Mouse (Mus musculus): ENCODE results near the gene 2310034G01Rik. TPM values are rescaled to one million over a fixed set of nuclear protein-coding genes. Genes with fewer than 3 reads are reported as not detected.

The 2310034G01Rik gene
- polyA plus RNA-seq, 1 experiment from 2014 or later = 1.8 TPM

DNA sequence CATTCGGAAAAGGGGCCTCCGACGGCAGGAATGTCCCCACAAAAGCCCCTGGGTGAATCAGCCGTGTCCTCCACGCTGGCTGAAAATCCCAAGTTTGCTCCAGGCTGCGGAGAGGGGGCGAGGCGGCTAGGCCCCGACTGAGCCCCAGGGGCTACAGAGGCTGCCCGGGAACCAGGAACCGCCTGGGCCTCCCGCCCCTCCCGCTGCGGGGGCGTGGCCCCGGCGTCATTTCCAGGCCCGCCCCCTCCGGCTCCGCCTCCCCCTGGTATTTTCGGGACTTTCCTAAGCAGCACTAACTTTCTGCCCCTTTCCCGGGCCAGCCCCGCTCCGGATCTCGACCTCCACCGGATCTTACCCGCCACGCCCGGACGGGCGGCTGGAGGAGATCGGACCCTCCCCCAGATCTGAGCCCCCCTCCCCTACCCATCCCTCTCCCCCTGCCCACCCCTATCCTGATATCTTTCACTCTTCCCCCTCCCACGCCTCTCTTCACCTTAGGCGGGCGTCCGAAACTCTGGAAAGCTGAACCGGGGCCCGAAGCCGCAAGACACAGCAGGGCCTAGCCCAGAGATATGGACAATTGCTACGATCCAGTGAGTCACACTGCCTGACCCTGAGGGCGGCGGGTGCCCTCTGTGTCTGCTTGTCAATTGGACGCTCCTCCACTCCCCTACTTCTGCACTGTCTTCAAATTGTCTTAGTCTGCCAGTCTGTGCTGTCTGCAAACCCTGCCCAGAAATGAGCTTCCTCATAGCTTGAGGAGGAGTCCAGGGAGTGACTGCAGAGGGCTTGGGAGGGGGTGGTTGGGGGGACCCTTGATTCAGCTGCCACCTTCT lies 44.5 kb downstream of the 2310034G01Rik start:
- H3K9me3 ChIP-seq (ENCODE audit: control insufficient read depth, low read length) = no peaks in the 10 kb centered on the region
- peaks cover 13% of the 10 kb centered on the region; the same call in 1 of the 2 replicates for H3K27me3 ChIP-seq (ENCODE audit: control insufficient read depth, insufficient read depth, low read length)
- no peak overlapping the region for H3K27ac ChIP-seq (replicated peaks; ENCODE audit: low read depth, low read length)
- no peaks in the 10 kb centered on the region; the same call in 1 of the 2 replicates for H3K36me3 ChIP-seq (ENCODE audit: control insufficient read depth, insufficient read depth, low read length)
- WGBS = under 1% methylated on average over 43 of the region's 43 CpGs
- H3K4me1 ChIP-seq (ENCODE audit: control insufficient read depth, insufficient read depth, low read length) = peaks cover 9% of the 10 kb centered on the region; the same call in 1 of the 2 replicates
- H3K4me3 ChIP-seq (ENCODE audit: low read depth, low read length) = peak overlapping the region; percentile 54
- DNase-seq (ENCODE audit: low spot score) = peak; percentile 89
- peak; percentile 36; the same call in 1 of the 2 replicates for ATAC-seq (ENCODE audit: insufficient number of reproducible peaks, low FRiP score, low TSS enrichment, low read depth)
- peak overlapping the region; percentile 85 for H3K4me2 ChIP-seq (ENCODE audit: low read depth, severe bottlenecking)
- H3K9ac ChIP-seq (ENCODE audit: low read length) = peak overlapping the region; percentile 56

DNA sequence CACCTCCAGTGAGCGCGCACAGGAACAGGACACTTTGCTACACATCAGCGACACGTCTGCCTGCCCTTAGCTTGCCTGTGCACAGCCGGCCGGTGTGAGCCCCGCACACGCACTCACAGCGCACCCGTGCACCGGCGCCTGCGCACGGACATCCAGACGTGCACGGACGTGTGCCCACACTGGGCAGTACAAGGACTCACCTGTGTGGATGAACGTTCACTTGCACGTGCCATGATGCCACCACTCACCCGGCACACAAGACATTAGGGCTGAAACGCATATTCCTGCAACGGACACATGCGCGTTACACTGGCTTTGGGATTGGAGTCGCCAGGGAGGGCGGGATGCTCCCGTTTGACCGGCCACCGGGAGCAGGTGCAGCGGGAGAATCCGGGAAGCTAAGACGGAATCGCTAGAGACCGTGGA lies 45.2 kb downstream of the 2310034G01Rik start:
- Histone ChIP-seq H3K27me3 (ENCODE audit: control insufficient read depth, insufficient read depth, low read length) (peaks cover 13% of the 10 kb centered on the region; the same call in 1 of the 2 replicates), H3K27ac (replicated peaks; ENCODE audit: low read depth, low read length) (no peak overlapping the region), H3K9me3 (ENCODE audit: control insufficient read depth, low read length) (no peaks in the 10 kb centered on the region), H3K36me3 (ENCODE audit: control insufficient read depth, insufficient read depth, low read length) (no peaks in the 10 kb centered on the region), H3K4me1 (ENCODE audit: control insufficient read depth, insufficient read depth, low read length) (peaks cover 9% of the 10 kb centered on the region; the same call in 1 of the 2 replicates), H3K4me2 (ENCODE audit: low read depth, severe bottlenecking) (peak overlapping the region; percentile 85), H3K9ac (ENCODE audit: low read length) (peak overlapping the region; percentile 56; the same call in 1 of the 2 replicates), H3K4me3 (ENCODE audit: low read depth, low read length) (peak overlapping the region; percentile 54)
- ATAC-seq (ENCODE audit: insufficient number of reproducible peaks, low FRiP score, low TSS enrichment, low read depth) = peak; percentile 48
- under 1% methylated on average over 34 of the region's 34 CpGs for WGBS
- DNase-seq (ENCODE audit: low spot score) = no peak

DNA sequence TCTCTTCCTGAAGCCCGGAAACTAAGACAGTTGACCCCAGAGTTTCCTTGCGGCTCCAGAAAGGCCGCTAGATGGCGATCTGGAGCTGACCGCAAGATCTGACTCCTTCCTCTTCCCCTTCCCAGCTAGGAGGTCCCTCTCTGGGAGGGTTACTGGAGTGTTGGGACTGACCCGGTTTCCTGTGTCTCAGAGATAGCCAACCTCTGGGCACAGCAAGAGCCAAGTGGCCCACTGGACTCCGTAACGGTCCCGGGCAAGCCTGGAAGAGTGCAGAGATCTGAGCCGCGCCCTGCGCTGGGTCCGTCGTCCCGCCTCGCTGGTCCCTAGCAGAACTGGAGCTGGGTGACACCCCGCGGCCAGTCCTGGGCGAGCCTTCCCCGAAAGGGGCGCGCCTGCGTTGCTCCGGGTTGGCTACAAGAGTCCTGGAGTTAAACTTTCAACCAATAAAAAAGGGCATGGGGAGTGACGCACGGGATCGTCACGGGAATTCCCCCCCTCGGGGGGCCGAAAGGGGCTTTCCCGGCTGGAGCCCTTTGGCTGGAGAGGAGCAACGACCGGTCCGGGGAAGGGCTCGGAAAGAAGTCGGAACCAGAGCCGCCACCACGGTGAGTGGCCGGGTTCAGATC lies 45.8 kb downstream of the 2310034G01Rik start, which contains the start of gene Nfkb2:
Gene Nfkb2, plus strand, starts transcription at position 105 of the 626 bp plus-strand sequence.
- peaks cover 9% of the 10 kb centered on the region; the same call in 1 of the 2 replicates for H3K4me1 ChIP-seq (ENCODE audit: control insufficient read depth, insufficient read depth, low read length)
- WGBS = 0% methylated on average over 39 of the region's 39 CpGs
- DNase-seq (ENCODE audit: low spot score) (peak; percentile 88), ATAC-seq (ENCODE audit: insufficient number of reproducible peaks, low FRiP score, low TSS enrichment, low read depth) (peak; percentile 83)
- H3K36me3 ChIP-seq (ENCODE audit: control insufficient read depth, insufficient read depth, low read length) = no peaks in the 10 kb centered on the region
- peak within 1 kb of the TSS; percentile 85 for H3K4me2 ChIP-seq (ENCODE audit: low read depth, severe bottlenecking)
- H3K27ac ChIP-seq (replicated peaks; ENCODE audit: low read depth, low read length) = no peak within 1 kb of the TSS
- H3K9me3 ChIP-seq (ENCODE audit: control insufficient read depth, low read length) = no peaks in the 10 kb centered on the region
- H3K27me3 ChIP-seq (ENCODE audit: control insufficient read depth, insufficient read depth, low read length) = peaks cover 13% of the 10 kb centered on the region; the same call in 1 of the 2 replicates
- H3K4me3 ChIP-seq (ENCODE audit: low read depth, low read length) = peak within 1 kb of the TSS; percentile 54
- H3K9ac ChIP-seq (ENCODE audit: low read length) = peak within 1 kb of the TSS; percentile 56; the same call in 1 of the 2 replicates

- Histone ChIP-seq H3K27me3 (ENCODE audit: control insufficient read depth, insufficient read depth, low read length) (peaks cover 10% of the 10 kb centered on the region; the same call in 1 of the 2 replicates), H3K27ac (replicated peaks; ENCODE audit: low read depth, low read length) (no peak overlapping the region), H3K4me3 (ENCODE audit: low read depth, low read length) (peak overlapping the region; percentile 54), H3K4me2 (ENCODE audit: low read depth, severe bottlenecking) (peak overlapping the region; percentile 85), H3K9ac (ENCODE audit: low read length) (no peak overlapping the region), H3K36me3 (ENCODE audit: control insufficient read depth, insufficient read depth, low read length) (no peaks in the 10 kb centered on the region), H3K9me3 (ENCODE audit: control insufficient read depth, low read length) (no peaks in the 10 kb centered on the region), H3K4me1 (ENCODE audit: control insufficient read depth, insufficient read depth, low read length) (peaks cover 4% of the 10 kb centered on the region; the same call in 1 of the 2 replicates)
- ATAC-seq (ENCODE audit: insufficient number of reproducible peaks, low FRiP score, low TSS enrichment, low read depth) = no peak
- WGBS = 52% methylated on average over 18 of the region's 18 CpGs
- no peak for DNase-seq (ENCODE audit: low spot score)
These were observed 46.6 kb downstream of the 2310034G01Rik start for GRCm38 (mm10) chr19:46303251-46304215.

- no peak overlapping the region for H3K27ac ChIP-seq (replicated peaks; ENCODE audit: low read depth, low read length)
- H3K4me2 ChIP-seq (ENCODE audit: low read depth, severe bottlenecking) = no peak overlapping the region
- DNase-seq (ENCODE audit: low spot score) = no peak
- H3K36me3 ChIP-seq (ENCODE audit: control insufficient read depth, insufficient read depth, low read length) = no peaks in the 10 kb centered on the region
- peaks cover 3% of the 10 kb centered on the region; the same call in 1 of the 2 replicates for H3K4me1 ChIP-seq (ENCODE audit: control insufficient read depth, insufficient read depth, low read length)
- H3K9ac ChIP-seq (ENCODE audit: low read length) = no peak overlapping the region
- ATAC-seq (ENCODE audit: insufficient number of reproducible peaks, low FRiP score, low TSS enrichment, low read depth) = no peak
- peaks cover 3% of the 10 kb centered on the region; the same call in 1 of the 2 replicates for H3K27me3 ChIP-seq (ENCODE audit: control insufficient read depth, insufficient read depth, low read length)
- no peaks in the 10 kb centered on the region for H3K9me3 ChIP-seq (ENCODE audit: control insufficient read depth, low read length)
- WGBS = 91% methylated on average over 4 of the region's 4 CpGs
- H3K4me3 ChIP-seq (ENCODE audit: low read depth, low read length) = no peak overlapping the region
These were observed 47.6 kb downstream of the 2310034G01Rik start for GRCm38 (mm10) chr19:46302551-46302950.

- WGBS = 38% methylated on average over 8 of the region's 8 CpGs
- Histone ChIP-seq H3K4me2 (ENCODE audit: low read depth, severe bottlenecking) (no peak overlapping the region), H3K4me1 (ENCODE audit: control insufficient read depth, insufficient read depth, low read length) (peaks cover 3% of the 10 kb centered on the region; the same call in 1 of the 2 replicates), H3K36me3 (ENCODE audit: control insufficient read depth, insufficient read depth, low read length) (no peaks in the 10 kb centered on the region), H3K27me3 (ENCODE audit: control insufficient read depth, insufficient read depth, low read length) (no peaks in the 10 kb centered on the region), H3K27ac (replicated peaks; ENCODE audit: low read depth, low read length) (no peak overlapping the region), H3K9me3 (ENCODE audit: control insufficient read depth, low read length) (no peaks in the 10 kb centered on the region), H3K9ac (ENCODE audit: low read length) (no peak overlapping the region), H3K4me3 (ENCODE audit: low read depth, low read length) (no peak overlapping the region)
- no peak for ATAC-seq (ENCODE audit: insufficient number of reproducible peaks, low FRiP score, low TSS enrichment, low read depth)
- DNase-seq (ENCODE audit: low spot score) = no peak
These were observed 49.6 kb downstream of the 2310034G01Rik start for GRCm38 (mm10) chr19:46300294-46301045.
